Mouse (Mus musculus) brain, embryonic 14.5 days (tissue): ENCODE results near the gene Osbpl7. TPM values are rescaled to one million over a fixed set of nuclear protein-coding genes. Genes with fewer than 3 reads are reported as not detected.

Experiments used
- DNase-seq: peaks from one replicate; pipeline ENCODE4 v3.0.0-alpha.2; 2011; ENCODE audit warnings: low read depth
- CTCF ChIP-seq: fragments of 200-500 bp; IDR thresholded peaks from 2 replicates; pipeline ENCODE4 v1.5.1; 2012; ENCODE audit warnings: inconsistent platforms, mild to moderate bottlenecking, moderate library complexity, borderline replicate concordance; ENCODE audit not compliant: insufficient read depth, insufficient read length; ENCODE audit errors: extremely low read depth
- POLR2A ChIP-seq: fragments of 200-500 bp; IDR thresholded peaks from 2 replicates; pipeline ENCODE4 v1.6.1; 2012; ENCODE audit warnings: mild to moderate bottlenecking, inconsistent platforms, borderline replicate concordance; ENCODE audit not compliant: poor library complexity, insufficient read depth, insufficient read length, severe bottlenecking; ENCODE audit errors: extremely low read depth
- polyA plus RNA-seq: library from polyadenylated mRNA; depleted of rRNA; stranded (reverse); fragments of >200 nt; gene quantifications from 2 replicates; pipeline ENCODE4 v1.2.3, GENCODE M21; 2012

Osbpl7 gene
- polyA plus RNA-seq, 1 experiment: 14.9 TPM

DNA sequence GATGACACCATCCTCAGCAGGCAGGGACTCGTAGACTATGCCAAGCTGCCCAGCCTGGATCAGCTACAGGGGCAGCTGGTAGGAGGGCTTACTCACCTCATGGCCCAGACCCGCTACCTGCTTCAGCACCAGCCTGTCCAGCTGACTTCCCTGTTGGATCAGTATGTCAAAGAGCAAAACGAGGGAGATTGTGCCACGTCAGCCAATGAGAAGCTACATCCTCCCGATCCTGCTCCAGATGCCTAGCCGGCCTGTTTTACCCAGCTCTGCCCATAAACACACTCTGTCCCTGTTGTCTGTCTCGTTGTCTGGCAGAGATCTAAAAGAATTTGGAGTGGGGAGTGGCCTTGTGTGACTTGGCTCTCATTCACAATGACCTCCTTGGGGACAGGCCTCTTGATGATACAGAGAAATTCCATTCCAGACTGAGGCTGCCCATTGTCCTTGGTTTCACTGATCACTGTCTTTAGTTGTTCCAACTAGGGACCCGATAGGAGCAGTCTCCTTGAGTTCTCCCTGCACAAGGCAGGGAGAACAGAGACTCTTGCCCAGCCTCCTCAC is 2.3 kb upstream of the Osbpl7 start:
- DNase-seq: no peak
- TF ChIP-seq POLR2A: no peak
- TF ChIP-seq CTCF: no peak

DNA sequence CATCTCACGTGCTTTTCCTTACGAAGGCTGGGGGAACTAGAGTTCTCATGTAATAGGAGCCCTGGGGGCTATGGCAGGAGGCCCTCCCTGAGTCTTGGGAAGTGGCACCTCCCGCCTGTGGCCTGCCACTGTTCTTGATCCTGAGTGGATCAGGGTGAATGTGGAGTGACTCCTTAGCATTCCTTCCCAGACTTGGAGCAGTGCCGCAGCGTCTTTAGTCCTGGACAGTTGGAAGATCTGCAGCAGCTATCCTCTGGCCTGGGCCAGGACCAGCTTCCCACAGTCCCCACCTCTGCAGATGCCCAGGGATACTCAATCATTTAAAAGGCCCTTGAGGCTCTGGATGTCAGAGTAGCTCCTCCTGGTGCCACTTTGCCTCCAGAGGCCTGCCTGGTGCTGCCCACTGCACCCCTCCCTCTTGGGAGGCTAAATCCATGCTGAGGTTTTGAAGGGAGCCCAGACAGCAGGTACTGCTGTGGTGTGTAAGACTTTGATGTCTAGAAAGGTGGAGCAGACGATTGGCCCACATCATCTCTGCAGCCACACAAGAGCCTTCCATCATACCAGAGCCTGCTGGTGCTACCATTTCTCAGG is 839 bp upstream of the Osbpl7 start:
- no peak for DNase-seq
- TF ChIP-seq POLR2A (no peak), CTCF (no peak)

DNA sequence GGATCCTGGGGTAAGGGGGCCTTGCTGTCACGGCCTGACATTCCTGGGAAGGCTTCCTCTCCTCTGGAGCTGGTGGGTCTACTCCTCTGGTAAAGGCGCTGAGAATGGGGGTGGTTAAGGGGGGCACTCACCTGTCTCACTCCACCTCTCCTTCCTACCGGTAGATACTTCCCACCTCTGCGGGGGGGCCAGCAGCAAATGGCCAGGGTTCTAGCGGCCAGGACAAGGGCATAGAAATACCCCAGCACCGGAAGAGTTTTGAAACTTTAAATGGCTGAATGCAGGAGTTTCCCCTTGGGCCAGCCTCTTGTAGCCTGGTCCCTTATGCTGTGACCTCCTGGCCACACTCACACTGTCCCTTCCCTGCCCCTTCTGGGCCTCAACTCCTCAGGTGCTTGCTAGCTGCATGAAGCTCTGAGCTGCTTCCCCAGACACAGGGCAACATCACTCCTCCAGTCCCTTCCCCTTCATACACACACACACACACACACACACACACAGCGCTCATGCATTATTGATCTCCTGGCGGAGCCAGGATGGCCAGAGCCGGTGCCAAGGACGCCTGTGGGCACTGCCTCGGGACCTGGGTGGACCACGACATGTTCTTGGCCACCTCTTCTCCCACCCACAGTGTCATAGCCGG is 637 bp downstream of the Osbpl7 start:
- TF ChIP-seq POLR2A (no peak), CTCF (no peak)
- peak; percentile 37 for DNase-seq

DNA sequence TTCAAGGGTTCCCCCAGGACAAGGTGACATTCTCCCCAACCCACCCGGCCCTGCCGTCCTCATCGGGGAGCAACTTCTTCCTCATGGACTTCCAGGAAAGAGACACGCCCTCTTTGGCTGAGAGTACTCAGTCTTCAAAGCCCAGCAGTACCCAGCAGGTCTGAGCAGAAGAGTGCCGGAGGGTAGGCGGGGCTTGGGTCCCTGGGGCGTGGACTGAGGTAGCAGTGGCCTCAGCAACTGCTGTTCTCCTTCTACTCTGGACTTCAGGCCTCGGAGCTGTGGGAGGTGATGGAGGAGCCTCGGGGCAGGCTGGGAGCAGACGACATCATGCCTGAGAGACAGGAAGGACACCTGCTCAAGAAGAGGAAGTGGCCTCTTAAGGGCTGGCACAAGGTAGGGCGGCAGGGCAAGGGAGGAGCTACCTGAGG is 1.8 kb downstream of the Osbpl7 start:
- TF ChIP-seq POLR2A (no peak), CTCF (no peak)
- no peak for DNase-seq

DNA sequence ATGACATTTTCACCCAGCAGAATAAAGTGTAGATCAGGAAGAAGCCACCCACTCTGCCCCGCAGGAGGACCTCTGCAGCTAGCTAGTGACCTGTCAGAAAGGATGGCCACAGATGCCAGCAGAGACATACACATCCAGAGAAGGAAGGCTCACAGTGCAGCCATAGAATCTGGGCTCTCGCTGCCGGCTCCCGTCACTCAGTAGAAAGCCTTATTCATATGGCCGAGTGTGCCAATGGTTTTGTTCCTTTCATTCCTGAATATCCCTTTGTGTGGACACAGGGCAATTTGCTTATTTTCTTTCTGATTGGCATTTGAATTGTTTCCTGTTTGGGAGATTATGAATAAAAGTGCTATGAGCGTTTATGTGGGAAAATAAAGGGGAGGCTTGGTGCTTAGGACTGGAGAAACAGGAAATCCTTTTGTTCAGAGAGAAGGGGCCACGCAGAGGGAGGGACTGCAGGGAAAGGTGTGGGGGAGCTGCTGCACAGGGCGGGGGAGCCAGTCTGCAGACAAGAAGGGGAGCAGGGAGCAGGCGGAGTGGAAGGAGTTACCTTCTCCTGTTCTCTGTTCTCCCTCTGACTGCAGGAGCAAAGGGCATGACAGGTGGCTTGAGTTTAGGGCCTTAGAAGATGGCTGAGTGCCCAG is 13.0 kb downstream of the Osbpl7 start:
- no peak for TF ChIP-seq CTCF
- no peak for TF ChIP-seq POLR2A
- DNase-seq: peak; percentile 82

DNA sequence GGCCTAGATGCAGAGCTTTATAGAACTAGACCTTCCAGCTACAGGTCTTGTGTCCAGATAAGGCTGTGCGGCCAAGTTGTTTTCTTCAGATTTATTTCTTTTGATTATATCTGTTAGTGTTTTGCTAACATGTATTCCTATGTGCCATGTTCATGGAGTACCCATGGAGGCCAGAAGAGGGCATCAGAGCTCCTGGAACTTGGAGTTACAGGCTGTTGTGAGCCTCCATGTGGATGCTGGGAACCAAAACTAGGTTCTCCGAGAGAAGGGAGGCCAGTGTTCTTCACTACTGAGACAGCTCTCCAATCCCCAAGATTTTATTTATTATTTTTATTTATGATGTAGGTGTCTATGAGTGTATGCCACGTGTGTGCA is 13.5 kb downstream of the Osbpl7 start:
- DNase-seq: no peak
- TF ChIP-seq POLR2A (no peak), CTCF (peak; percentile 30; the same call in 1 of the 2 replicates)

DNA sequence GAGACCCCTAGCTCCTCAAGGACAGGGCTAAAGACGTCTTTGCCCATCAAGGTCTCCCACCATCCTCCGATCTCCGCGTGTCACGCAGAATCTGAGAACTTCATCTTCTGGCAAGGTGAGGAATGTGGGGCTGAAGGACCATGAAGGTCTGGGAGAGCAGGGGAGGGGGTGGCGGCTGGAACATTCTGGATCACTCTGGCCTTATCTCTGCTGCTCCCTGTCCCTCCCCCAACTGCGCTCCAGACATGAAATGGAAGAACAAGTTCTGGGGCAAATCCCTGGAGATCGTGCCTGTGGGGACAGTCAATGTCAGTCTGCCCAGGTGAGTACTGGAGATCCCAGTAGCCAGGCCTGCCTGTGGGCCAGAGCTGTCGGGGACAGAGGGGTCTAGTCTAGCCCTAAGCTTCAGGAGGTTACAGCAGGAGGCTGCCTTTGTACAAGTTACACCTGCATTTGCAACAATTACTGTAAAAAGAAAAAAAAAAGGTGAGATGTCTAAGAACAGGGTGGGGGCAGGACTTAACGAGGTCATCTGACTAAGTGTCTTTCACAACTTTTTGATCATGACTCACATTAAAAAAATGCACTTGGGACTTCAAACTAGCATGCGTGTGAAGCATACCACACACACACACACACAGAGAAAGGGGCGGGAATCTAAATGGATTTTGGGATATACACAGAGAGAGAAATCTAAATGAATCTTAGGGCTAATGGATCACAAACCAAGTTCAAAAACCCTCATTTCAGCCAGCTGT is 15.3 kb downstream of the Osbpl7 start:
- no peak for DNase-seq
- TF ChIP-seq POLR2A: no peak
- TF ChIP-seq CTCF: no peak

DNA sequence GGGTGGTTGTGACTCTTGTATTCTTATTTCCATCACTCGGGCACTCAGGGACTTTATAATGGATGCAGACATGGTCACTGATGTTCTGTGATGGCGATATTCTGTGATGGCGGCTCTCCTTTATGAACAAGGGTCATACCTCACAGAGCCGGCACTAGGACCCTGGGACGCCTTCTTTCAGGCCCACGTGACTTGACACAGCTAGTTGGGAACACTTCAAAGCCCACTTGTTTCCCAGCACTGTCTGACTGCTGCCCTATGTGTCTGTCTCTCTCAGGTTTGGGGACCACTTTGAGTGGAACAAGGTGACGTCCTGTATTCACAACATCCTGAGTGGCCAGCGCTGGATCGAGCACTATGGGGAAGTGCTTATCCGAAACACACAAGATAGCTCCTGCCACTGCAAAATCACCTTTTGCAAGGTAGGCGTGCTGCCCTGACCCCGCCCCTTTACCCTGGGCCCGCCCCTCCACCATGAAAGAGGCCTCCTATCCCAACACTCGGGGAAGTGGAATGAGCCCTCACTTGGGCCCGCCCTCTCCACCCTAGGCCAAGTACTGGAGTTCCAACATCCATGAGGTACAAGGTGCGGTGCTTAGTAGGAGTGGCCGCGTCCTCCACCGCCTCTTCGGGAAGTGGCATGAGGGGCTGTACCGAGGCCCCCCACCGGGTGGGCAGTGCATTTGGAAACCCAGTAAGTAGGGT is 16.4 kb downstream of the Osbpl7 start:
- no peak for TF ChIP-seq POLR2A
- TF ChIP-seq CTCF: no peak
- peak; percentile 20 for DNase-seq

DNA sequence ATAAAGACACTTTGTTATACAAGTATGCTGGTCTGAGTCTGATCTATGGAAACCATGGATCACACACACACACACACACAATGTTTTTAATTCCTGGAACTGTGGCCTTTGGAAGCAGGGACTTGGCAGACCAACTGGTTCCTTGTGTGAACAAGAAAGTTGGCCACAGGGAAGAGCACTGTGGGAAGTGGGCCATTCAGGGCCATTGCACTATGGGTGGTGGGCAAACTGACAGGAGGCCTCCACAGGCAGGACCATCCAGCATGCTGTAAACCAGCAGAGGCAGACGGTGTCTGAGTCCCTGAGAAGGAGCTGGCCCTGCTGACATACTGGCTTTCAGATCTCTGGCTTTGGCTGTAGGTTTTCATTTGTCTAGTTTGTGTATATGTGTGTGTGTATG is 18.9 kb downstream of the Osbpl7 start:
- TF ChIP-seq POLR2A: no peak
- no peak for TF ChIP-seq CTCF
- no peak for DNase-seq

DNA sequence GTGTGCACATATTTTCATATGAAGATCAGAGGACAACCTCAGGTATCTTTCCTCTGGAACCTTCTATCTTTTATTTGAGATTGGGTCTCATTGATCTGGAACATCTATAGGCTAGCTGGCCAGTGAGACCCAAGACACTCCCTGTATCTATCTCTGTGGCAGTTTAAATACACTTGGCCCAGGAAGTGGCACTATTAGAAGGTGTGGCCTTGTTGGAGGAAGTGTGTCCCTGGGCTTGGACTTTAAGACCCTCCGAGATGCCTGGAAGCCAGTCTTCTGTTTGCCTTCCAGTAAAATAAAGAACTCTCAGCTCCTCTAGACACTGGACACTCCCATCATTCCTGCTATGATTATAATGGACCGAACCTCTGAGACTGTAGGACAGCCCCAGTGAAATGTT is 19.3 kb downstream of the Osbpl7 start:
- no peak for DNase-seq
- TF ChIP-seq CTCF: no peak
- no peak for TF ChIP-seq POLR2A

DNA sequence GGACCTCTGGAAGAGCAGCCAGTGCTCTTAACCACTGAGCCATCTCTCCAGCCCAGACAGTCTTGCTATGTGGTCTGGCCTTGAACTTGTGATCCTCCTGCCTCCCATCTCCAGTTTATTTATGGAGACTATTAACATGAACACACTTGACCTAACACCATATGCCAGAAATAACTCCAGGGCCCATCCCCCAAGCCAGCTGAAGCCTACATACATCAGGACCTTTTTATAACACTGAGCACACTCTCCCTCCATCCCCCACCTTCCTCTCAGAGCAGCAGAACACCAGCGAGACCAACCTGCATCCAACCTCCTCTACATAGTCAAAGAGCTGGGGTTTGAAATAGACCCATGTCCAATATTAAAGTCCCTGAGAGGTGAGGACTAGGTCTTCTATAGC is 20.7 kb downstream of the Osbpl7 start:
- DNase-seq: no peak
- TF ChIP-seq CTCF (no peak), POLR2A (no peak)

DNA sequence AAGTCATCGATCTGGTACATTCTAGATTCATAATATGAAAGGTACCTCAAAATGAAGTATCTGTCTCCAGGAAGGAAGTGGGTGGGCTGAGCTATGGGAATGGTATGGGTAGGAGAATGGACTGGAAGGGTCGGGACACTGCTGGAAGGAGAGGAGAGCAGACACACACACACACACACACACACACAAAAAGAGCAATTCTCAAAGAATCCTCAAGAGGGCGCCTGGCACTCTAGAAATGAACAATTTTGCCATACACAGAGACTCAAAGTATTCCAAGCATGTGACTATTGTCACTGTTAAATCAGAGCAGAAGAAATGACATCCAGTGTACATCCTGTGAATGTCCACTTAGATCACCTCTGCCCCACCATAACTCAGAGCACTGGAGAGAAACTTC is 22.1 kb downstream of the Osbpl7 start:
- no peak for TF ChIP-seq POLR2A
- peak; percentile 66; the same call in 1 of the 2 replicates for TF ChIP-seq CTCF
- DNase-seq: peak; percentile 80
